Mouse (Mus musculus) CH12.LX (cell line): ENCODE results near the gene Cxcl16. TPM values are rescaled to one million over a fixed set of nuclear protein-coding genes. Genes with fewer than 3 reads are reported as not detected.

Experiments used
- DNase-seq: peaks from one replicate; pipeline ENCODE4 v3.0.0-alpha.2; 2013; ENCODE audit errors: extremely low read depth
- H3K27ac ChIP-seq: 2 replicates; pipeline ENCODE4 v1.5.1; 2012; ENCODE audit warnings: low read depth, mild to moderate bottlenecking, control low read depth, moderate library complexity; ENCODE audit not compliant: insufficient read depth
- H3K27me3 ChIP-seq: replicated peaks from 2 replicates; pipeline ENCODE3; 2012; ENCODE audit warnings: inconsistent platforms
- H3K36me3 ChIP-seq, 2 experiments: replicated peaks in 1 of 2; 2 replicates each; pipeline versions ENCODE3 to v1.6.1; 2012; ENCODE audit warnings: inconsistent platforms in 1 of 2, low read length in 1 of 2, mild to moderate bottlenecking in 1 of 2, mixed read lengths in 1 of 2, moderate library complexity in 1 of 2; ENCODE audit not compliant: control insufficient read depth in 1 of 2, insufficient read depth in 1 of 2
- H3K4me1 ChIP-seq, 2 experiments: 2 replicates each; pipeline ENCODE4 v1.6.1; 2012; ENCODE audit warnings: inconsistent platforms in 1 of 2, moderate library complexity in 1 of 2; ENCODE audit not compliant: insufficient read depth in 2 of 2, control insufficient read depth in 1 of 2
- H3K4me2 ChIP-seq: 2 replicates; pipeline ENCODE4 v1.6.1; 2012; ENCODE audit warnings: low read depth, mild to moderate bottlenecking, control low read depth; ENCODE audit not compliant: poor library complexity, insufficient read depth, severe bottlenecking
- H3K4me3 ChIP-seq, 3 experiments: fragments of 150-350 bp in 1 of 3; sonication (generic) in 1 of 3; replicated peaks in 1 of 3; 2 replicates each; pipeline versions ENCODE3 to v1.5.1; 2011 to 2012; ENCODE audit warnings: low read depth in 2 of 3, low read length in 2 of 3, mild to moderate bottlenecking in 2 of 3, moderate library complexity in 2 of 3, control low read depth in 1 of 3, improper control_type of control experiment in 1 of 3, inconsistent platforms in 1 of 3, mixed read lengths in 1 of 3; ENCODE audit not compliant: poor library complexity in 1 of 3
- H3K79me2 ChIP-seq: replicated peaks from 2 replicates; pipeline ENCODE4 v1.6.1; 2012; ENCODE audit warnings: mild to moderate bottlenecking, moderate library complexity; ENCODE audit not compliant: control insufficient read depth, poor library complexity, insufficient read depth, severe bottlenecking; ENCODE audit errors: extremely low read depth
- H3K9ac ChIP-seq: 2 replicates; pipeline ENCODE4 v1.6.1; 2012; ENCODE audit warnings: low read depth, mild to moderate bottlenecking, control low read depth, moderate library complexity; ENCODE audit not compliant: insufficient read depth
- H3K9me3 ChIP-seq: replicated peaks from 2 replicates; pipeline ENCODE3; 2012; ENCODE audit warnings: low read length, inconsistent platforms, mixed read lengths
- BHLHE40 ChIP-seq: IDR thresholded peaks from 2 replicates; pipeline ENCODE4 v1.6.1; 2011; ENCODE audit warnings: mild to moderate bottlenecking, low read depth, low read length, improper control_type of control experiment
- CHD1 ChIP-seq: IDR thresholded peaks from 2 replicates; pipeline ENCODE4 v1.6.1; 2012; ENCODE audit warnings: low read depth, low read length, improper control_type of control experiment, inconsistent platforms
- CHD2 ChIP-seq: IDR thresholded peaks from 2 replicates; pipeline ENCODE4 v1.6.1; 2011; ENCODE audit warnings: low read length, improper control_type of control experiment
- CTCF ChIP-seq, 2 experiments: IDR thresholded peaks in 1 of 2; conservative IDR thresholded peaks in 1 of 2; 2 replicates each; pipeline ENCODE4 v1.5.1; 2011 to 2012; ENCODE audit warnings: low read depth in 2 of 2, low read length in 2 of 2, improper control_type of control experiment in 1 of 2, inconsistent platforms in 1 of 2, mild to moderate bottlenecking in 1 of 2, moderate library complexity in 1 of 2
- E2F4 ChIP-seq: IDR thresholded peaks from 2 replicates; pipeline ENCODE4 v1.6.1; 2011; ENCODE audit warnings: low read depth, low read length, improper control_type of control experiment; ENCODE audit not compliant: insufficient replicate concordance
- ELF1 ChIP-seq: IDR thresholded peaks from 2 replicates; pipeline ENCODE4 v1.6.1; 2014; ENCODE audit warnings: low read depth, mild to moderate bottlenecking, inconsistent platforms, low read length, improper control_type of control experiment
- EP300 ChIP-seq: IDR thresholded peaks from 2 replicates; pipeline ENCODE4 v1.6.1; 2011; ENCODE audit warnings: low read length, improper control_type of control experiment
- GABPA ChIP-seq: IDR thresholded peaks from 2 replicates; pipeline ENCODE4 v1.6.1; 2012; ENCODE audit warnings: low read depth, low read length, improper control_type of control experiment, inconsistent platforms; ENCODE audit not compliant: insufficient replicate concordance
- IRF4 ChIP-seq: IDR thresholded peaks from 2 replicates; pipeline ENCODE4 v1.6.1; 2014; ENCODE audit warnings: low read depth, mild to moderate bottlenecking, inconsistent platforms, low read length, improper control_type of control experiment
- JUND ChIP-seq: conservative IDR thresholded peaks from 2 replicates; pipeline ENCODE4 v1.6.1; 2011; ENCODE audit warnings: low read depth, low read length, improper control_type of control experiment
- KAT2A ChIP-seq: IDR thresholded peaks from 2 replicates; pipeline ENCODE4 v1.6.1; 2012; ENCODE audit warnings: low read length, improper control_type of control experiment, inconsistent platforms; ENCODE audit not compliant: insufficient replicate concordance
- MAFK ChIP-seq: IDR thresholded peaks from 2 replicates; pipeline ENCODE4 v1.6.1; 2011; ENCODE audit warnings: low read length, improper control_type of control experiment; ENCODE audit not compliant: insufficient replicate concordance
- MAX ChIP-seq: IDR thresholded peaks from 2 replicates; pipeline ENCODE4 v1.6.1; 2011; ENCODE audit warnings: low read length, improper control_type of control experiment
- MAZ ChIP-seq: IDR thresholded peaks from 2 replicates; pipeline ENCODE4 v1.6.1; 2012; ENCODE audit warnings: low read depth, mild to moderate bottlenecking, inconsistent platforms, low read length, improper control_type of control experiment, moderate library complexity
- MEF2A ChIP-seq: IDR thresholded peaks from 2 replicates; pipeline ENCODE4 v1.6.1; 2014; ENCODE audit warnings: low read depth, mild to moderate bottlenecking, inconsistent platforms, low read length, improper control_type of control experiment, borderline replicate concordance
- MYC ChIP-seq: IDR thresholded peaks from 2 replicates; pipeline ENCODE4 v1.6.1; 2011; ENCODE audit warnings: low read depth, mild to moderate bottlenecking, improper control_type of control experiment, low read length
- NELFE ChIP-seq: IDR thresholded peaks from 2 replicates; pipeline ENCODE4 v1.6.1; 2011; ENCODE audit warnings: low read depth, low read length, improper control_type of control experiment
- PAX5 ChIP-seq: IDR thresholded peaks from 2 replicates; pipeline ENCODE4 v1.6.1; 2012; ENCODE audit warnings: low read length, inconsistent platforms, mixed read lengths
- POLR2A ChIP-seq: IDR thresholded peaks from 2 replicates; pipeline ENCODE4 v1.6.1; 2011; ENCODE audit warnings: low read depth, mild to moderate bottlenecking, improper control_type of control experiment, low read length
- POLR2AphosphoS2 ChIP-seq: IDR thresholded peaks from 2 replicates; pipeline ENCODE4 v1.6.1; 2011; ENCODE audit warnings: low read depth, low read length, improper control_type of control experiment
- RAD21 ChIP-seq: IDR thresholded peaks from 2 replicates; pipeline ENCODE4 v1.6.1; 2011; ENCODE audit warnings: low read depth, mild to moderate bottlenecking, low read length, improper control_type of control experiment, moderate library complexity
- RCOR1 ChIP-seq: conservative IDR thresholded peaks from 2 replicates; pipeline ENCODE4 v1.6.1; 2012; ENCODE audit warnings: low read depth, mild to moderate bottlenecking, inconsistent platforms, low read length, improper control_type of control experiment
- SIN3A ChIP-seq: IDR thresholded peaks from 2 replicates; pipeline ENCODE4 v1.6.1; 2012; ENCODE audit warnings: low read length, improper control_type of control experiment, inconsistent platforms
- SMC3 ChIP-seq: IDR thresholded peaks from 2 replicates; pipeline ENCODE4 v1.6.1; 2011; ENCODE audit warnings: low read depth, low read length, improper control_type of control experiment
- TBP ChIP-seq: conservative IDR thresholded peaks from 2 replicates; pipeline ENCODE4 v1.6.1; 2011; ENCODE audit warnings: low read depth, low read length, improper control_type of control experiment
- TCF12 ChIP-seq: IDR thresholded peaks from 2 replicates; pipeline ENCODE4 v1.6.1; 2014; ENCODE audit warnings: low read depth, mild to moderate bottlenecking, inconsistent platforms, low read length, improper control_type of control experiment
- UBTF ChIP-seq: IDR thresholded peaks from 2 replicates; pipeline ENCODE4 v1.6.1; 2012; ENCODE audit warnings: low read depth, mild to moderate bottlenecking, inconsistent platforms, low read length, improper control_type of control experiment, moderate library complexity
- USF2 ChIP-seq: conservative IDR thresholded peaks from 2 replicates; pipeline ENCODE4 v1.6.1; 2011; ENCODE audit warnings: low read depth, low read length, improper control_type of control experiment
- ZC3H11A ChIP-seq: IDR thresholded peaks from 2 replicates; pipeline ENCODE4 v1.6.1; 2012; ENCODE audit warnings: low read depth, mild to moderate bottlenecking, inconsistent platforms, low read length, improper control_type of control experiment
- ZMIZ1 ChIP-seq: IDR thresholded peaks from 2 replicates; pipeline ENCODE4 v1.6.1; 2012; ENCODE audit warnings: low read depth, mild to moderate bottlenecking, inconsistent platforms, low read length, improper control_type of control experiment
- ZNF384 ChIP-seq: IDR thresholded peaks from 2 replicates; pipeline ENCODE4 v1.6.1; 2012; ENCODE audit warnings: low read depth, low read length, improper control_type of control experiment, inconsistent platforms
- dilution Hi-C: fragments of 300-500 bp; cut with MboI; formaldehyde crosslinking; loops from 2 replicates; pipeline ENCODE4 v1.14.3; 2020; ENCODE audit warnings: low sequenced_read_pairs; ENCODE audit not compliant: extremely low pct_unique_long_range_greater_than_20kb, extremely low pct_ligation_motif_present
- in situ Hi-C: fragments of 300-500 bp; cut with MboI; formaldehyde crosslinking; loops from 3 replicates; pipeline ENCODE4 v1.14.3; 2019; ENCODE audit warnings: low sequenced_read_pairs, low pct_ligation_motif_present, low pct_unique_long_range_greater_than_20kb, mixed read lengths
- polyA plus RNA-seq: library from polyadenylated mRNA; unstranded; fragments of >175 nt; gene quantifications from 2 replicates; pipeline ENCODE4 v1.2.1, GENCODE M21; 2012; ENCODE audit warnings: low read depth; ENCODE audit not compliant: insufficient read length
- total RNA-seq, 2 experiments: library from RNA; depleted of rRNA; stranded (reverse); fragments of 300-350 nt in 1 of 2; fragments of >200 nt in 1 of 2; gene quantifications; 2 replicates each; pipeline ENCODE4 v1.2.3; 2012 to 2014

Cxcl16 gene
- total and polyA plus RNA-seq, 3 experiments, result 0.04 to 0.56 TPM; not detected in 1

DNA sequence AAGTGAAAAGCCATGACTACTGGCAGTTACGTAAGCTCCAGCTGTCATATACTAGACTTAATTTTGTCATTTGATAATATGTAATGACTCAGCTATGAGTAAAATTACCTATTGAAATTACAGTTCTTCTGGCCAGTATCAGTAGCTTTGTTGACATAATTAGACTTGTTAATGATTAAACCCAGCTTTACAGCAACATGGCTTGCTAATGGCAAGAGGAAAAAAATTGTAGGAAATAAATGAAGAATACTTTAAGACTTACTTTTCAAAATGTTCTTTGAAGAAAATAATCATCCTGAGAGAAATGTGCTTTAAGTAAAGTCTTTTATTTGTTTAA is 40.7 kb upstream of the Cxcl16 start:
- DNase-seq, result no peak
- dilution Hi-C loops, result no loop called here

DNA sequence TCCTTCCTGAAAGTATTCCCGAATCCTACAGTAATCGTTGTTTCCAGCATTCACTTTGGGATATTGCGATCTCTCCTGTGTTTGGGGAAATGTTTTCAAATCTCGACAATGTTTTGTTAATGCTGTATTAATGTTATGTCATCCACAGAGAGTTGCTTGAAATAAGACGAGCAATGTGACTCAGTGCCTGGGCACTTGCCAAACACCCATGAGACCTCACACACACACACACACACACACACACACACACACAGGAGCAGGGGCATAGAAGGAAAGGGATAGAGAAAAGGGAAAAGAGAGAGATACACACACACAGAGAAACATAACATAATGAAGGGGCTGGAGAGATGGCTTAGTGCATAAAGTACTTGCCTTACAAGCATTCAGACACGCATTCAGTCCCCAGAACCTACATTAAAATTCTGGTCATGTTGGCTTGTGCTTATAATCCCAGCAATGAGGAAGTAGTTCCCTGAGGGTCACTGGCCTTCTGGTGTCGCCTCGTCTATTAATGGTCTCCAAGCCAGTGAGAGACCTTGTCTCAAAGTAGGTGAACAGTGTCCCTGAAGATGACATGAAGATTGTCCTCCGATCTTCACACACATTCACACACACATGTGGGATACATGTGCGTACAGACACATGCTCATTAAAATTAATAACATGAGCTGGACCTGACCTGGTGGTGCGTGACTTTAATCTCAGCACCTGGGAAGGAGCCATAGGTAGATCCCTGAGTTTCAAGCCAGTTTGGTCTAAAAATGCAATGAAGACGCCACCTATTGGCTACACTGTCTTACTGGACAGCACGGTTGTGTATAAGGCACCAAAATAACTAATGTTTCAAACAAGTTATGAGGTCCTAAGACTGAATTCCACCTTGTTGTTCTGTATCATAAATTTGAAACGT is 40.0 kb upstream of the Cxcl16 start:
- in situ Hi-C loops, result loop anchor here (5.0 to 10.0 kb wide), 2 partner anchors 38 to 175 kb away; partner anchors contain the start of gene Alox12e
- no peak for DNase-seq
- no peak overlapping the region for H3K27ac ChIP-seq
- no peak for TF ChIP-seq IRF4
- TF ChIP-seq MAZ, result no peak
- peak; percentile 75 for TF ChIP-seq RAD21
- no peak for TF ChIP-seq MEF2A
- TF ChIP-seq ELF1, result no peak
- TF ChIP-seq MAX, result no peak
- no peak for TF ChIP-seq RCOR1
- TF ChIP-seq POLR2AphosphoS2, result no peak
- TF ChIP-seq EP300, result no peak
- TF ChIP-seq E2F4, result no peak
- TF ChIP-seq CTCF (conservative IDR thresholded peaks at IDR 0.05 in 1 of 2, IDR thresholded peaks at IDR 0.05 in 1 of 2; ENCODE audit: low read depth in 2 of 2, low read length in 2 of 2), result peak; percentile 29 to 88; a peak in 3 of 4 replicates
- TF ChIP-seq ZC3H11A, result no peak
- TF ChIP-seq NELFE, result no peak
- peak; percentile 45 for TF ChIP-seq ZNF384
- no peak for TF ChIP-seq MYC
- no peak for TF ChIP-seq TBP
- TF ChIP-seq SMC3, result peak; percentile 80
- TF ChIP-seq ZMIZ1, result no peak
- no peak for TF ChIP-seq PAX5
- no peak for TF ChIP-seq TCF12
- no peak for TF ChIP-seq KAT2A
- TF ChIP-seq USF2, result no peak
- no peak for TF ChIP-seq CHD2
- TF ChIP-seq MAFK, result no peak
- no peak for TF ChIP-seq GABPA
- no peak for TF ChIP-seq JUND

More for the DNA sequence above, 40.7 kb upstream of the Cxcl16 start:
- H3K27me3 ChIP-seq, result no peaks in the 10 kb centered on the region
- in situ Hi-C loops, result loop anchor here (5.0 to 10.0 kb wide), 2 partner anchors 38 to 176 kb away; partner anchors contain the start of gene Alox12e
- no peak overlapping the region for H3K4me2 ChIP-seq
- no peaks in the 10 kb centered on the region for H3K36me3 ChIP-seq
- no peak overlapping the region for H3K27ac ChIP-seq
- no peak overlapping the region for H3K4me3 ChIP-seq
- TF ChIP-seq UBTF, result no peak
- no peak for TF ChIP-seq MAZ
- no peak for TF ChIP-seq CHD1
- no peak for TF ChIP-seq PAX5
- no peak for TF ChIP-seq BHLHE40
- TF ChIP-seq RCOR1, result no peak
- TF ChIP-seq ZC3H11A, result no peak
- no peak for TF ChIP-seq IRF4
- no peak for TF ChIP-seq KAT2A
- no peak for TF ChIP-seq SIN3A
- TF ChIP-seq JUND, result no peak
- no peak for TF ChIP-seq MAFK
- no peak for TF ChIP-seq POLR2A
- no peak for TF ChIP-seq MAX
- no peak for TF ChIP-seq CHD2
- no peaks in the 10 kb centered on the region for H3K9me3 ChIP-seq
- no peaks in the 10 kb centered on the region for H3K79me2 ChIP-seq
- no peak overlapping the region for H3K9ac ChIP-seq
- H3K4me1 ChIP-seq, result peaks cover 5 to 11% of the 10 kb centered on the region in 2 experiments; a peak in 3 of 4 replicates

More for the DNA sequence above, 40.0 kb upstream of the Cxcl16 start:
- Histone ChIP-seq H3K79me2 (no peaks in the 10 kb centered on the region), H3K9me3 (no peaks in the 10 kb centered on the region), H3K9ac (no peak overlapping the region), H3K4me3 (no peak overlapping the region), H3K36me3 (no peaks in the 10 kb centered on the region), H3K4me1 (peaks cover under 1 to 4% of the 10 kb centered on the region in 2 experiments; a peak in 2 of 4 replicates), H3K4me2 (no peak overlapping the region), H3K27me3 (no peaks in the 10 kb centered on the region)
- dilution Hi-C loops, result no loop called here
